Mouse (Mus musculus) forebrain, embryonic 16.5 days (tissue): Measurements from ENCODE around the gene Hcls1. TPM values are rescaled to one million over a fixed set of nuclear protein-coding genes. Genes with fewer than 3 reads are reported as not detected.

Source experiments
- ATAC-seq: fragments of 200-750 bp; cut with Nextera tagmentation; 2 replicates; pipeline ENCODE4 v1.8.0; 2017; ENCODE audit warnings: mild to moderate bottlenecking, moderate library complexity
- H3K27ac ChIP-seq: fragments of 300-500 bp; sonication (generic); 2 replicates; pipeline ENCODE4 v1.5.1; 2014; ENCODE audit warnings: low read length, control low read depth
- H3K27me3 ChIP-seq: fragments of 300-500 bp; sonication (generic); replicated peaks from 2 replicates; pipeline ENCODE4 v1.6.1; 2014; ENCODE audit warnings: low read length; ENCODE audit not compliant: control insufficient read depth, insufficient read depth
- H3K36me3 ChIP-seq: fragments of 300-500 bp; sonication (generic); 2 replicates; pipeline ENCODE4 v1.6.1; 2014; ENCODE audit not compliant: control insufficient read depth, insufficient read depth
- H3K4me1 ChIP-seq: fragments of 300-500 bp; sonication (generic); replicated peaks from 2 replicates; pipeline ENCODE4 v1.6.1; 2014; ENCODE audit warnings: low read length; ENCODE audit not compliant: control insufficient read depth, insufficient read depth
- H3K4me2 ChIP-seq: fragments of 300-500 bp; sonication (generic); 2 replicates; pipeline ENCODE4 v1.6.1; 2014; ENCODE audit warnings: mild to moderate bottlenecking, low read length, control low read depth
- H3K4me3 ChIP-seq: fragments of 300-500 bp; sonication (generic); replicated peaks from 2 replicates; pipeline ENCODE4 v1.5.1; 2014; ENCODE audit warnings: mild to moderate bottlenecking, low read length, control low read depth
- H3K9ac ChIP-seq: fragments of 300-500 bp; sonication (generic); replicated peaks from 2 replicates; pipeline ENCODE4 v1.6.1; 2014; ENCODE audit warnings: low read depth, low read length, control low read depth
- H3K9me3 ChIP-seq: fragments of 300-500 bp; sonication (generic); 2 replicates; pipeline ENCODE4 v1.6.1; 2016; ENCODE audit warnings: low read length; ENCODE audit not compliant: control insufficient read depth
- WGBS: fragments of 180-500 bp; shearing (Covaris S2); extraction: QIAGEN DNeasy Blood & Tissue Kit; methylation state at CpG from one replicate; pipeline ENCODE4 v1.1.7; 2014; 5-methylcytosine and 5-hydroxymethylcytosine counted together
- polyA plus RNA-seq: library from polyadenylated mRNA; unstranded; fragments of >200 nt; fragmentation: Nextera tagmentation; extraction: Ambion mirVana; gene quantifications from 2 replicates; pipeline ENCODE4 v1.2.1, GENCODE M21; 2015

Gene Hcls1
- polyA plus RNA-seq, 1 experiment from 2014 or later = 1.4 TPM

DNA sequence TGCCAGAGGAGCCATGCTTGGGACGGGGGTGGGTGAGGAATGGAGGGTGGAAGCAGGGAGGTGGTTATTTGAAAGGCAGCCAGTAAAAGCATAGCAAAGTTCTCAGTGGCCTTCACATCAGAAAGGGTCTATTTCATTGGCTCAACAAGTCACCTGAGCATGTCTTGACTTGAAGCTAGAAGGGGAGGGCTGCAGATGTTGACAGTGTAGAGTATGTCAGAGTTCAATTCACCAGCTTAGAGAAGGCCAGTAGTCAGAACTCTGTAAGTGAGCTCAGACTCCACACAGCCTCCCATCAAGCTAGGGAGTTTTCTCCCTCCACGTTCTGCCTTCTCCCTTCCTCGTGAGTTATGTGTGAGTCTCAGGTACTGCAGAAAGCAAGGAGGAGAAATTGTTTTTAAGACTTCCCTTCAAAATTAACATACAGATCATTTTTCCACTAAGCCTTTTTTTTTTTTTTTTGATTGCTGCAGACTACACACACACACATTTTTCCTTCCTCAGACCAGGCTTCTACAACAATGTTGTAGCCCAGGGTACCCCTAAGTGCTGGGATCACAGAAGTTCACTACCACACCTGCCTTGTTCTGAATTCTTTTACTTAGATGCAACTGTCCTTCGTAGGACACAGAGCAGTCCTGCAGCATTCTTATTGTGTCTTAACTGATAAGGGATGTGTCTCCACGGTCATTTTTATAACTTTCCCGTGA is 497 bp upstream of the Hcls1 start:
- ATAC-seq = no peak
- H3K4me3 ChIP-seq = no peak overlapping the region
- H3K9me3 ChIP-seq = no peaks in the 10 kb centered on the region
- no peak overlapping the region for H3K27ac ChIP-seq
- no peak overlapping the region for H3K9ac ChIP-seq
- no peak overlapping the region for H3K4me2 ChIP-seq
- no peaks in the 10 kb centered on the region for H3K4me1 ChIP-seq
- peaks cover 19% of the 10 kb centered on the region for H3K36me3 ChIP-seq
- WGBS = 79% methylated on average over 6 of the region's 6 CpGs
- H3K27me3 ChIP-seq = no peaks in the 10 kb centered on the region

DNA sequence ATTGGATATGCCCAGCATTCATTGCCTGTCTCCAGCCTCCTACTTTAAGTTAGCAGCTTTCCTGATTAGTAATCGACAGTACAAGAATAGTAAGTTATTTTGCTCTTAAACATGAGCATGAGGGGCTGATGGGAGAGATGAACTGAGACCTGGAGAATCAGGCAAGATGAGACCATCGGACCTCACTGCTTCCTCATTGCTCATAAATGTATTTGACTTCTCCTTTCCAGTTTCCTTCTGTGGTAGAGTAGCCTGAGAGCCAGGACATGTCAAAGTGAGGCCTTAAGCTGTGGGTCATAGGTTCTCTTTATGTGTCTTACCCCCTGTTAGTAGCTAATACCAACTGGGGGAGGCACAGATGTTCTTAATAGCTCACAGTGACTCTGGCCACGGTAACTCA is 1.0 kb downstream of the Hcls1 start:
- Histone ChIP-seq H3K27me3 (no peaks in the 10 kb centered on the region), H3K9me3 (no peaks in the 10 kb centered on the region), H3K27ac (no peak overlapping the region), H3K9ac (no peak overlapping the region), H3K36me3 (peaks cover 12% of the 10 kb centered on the region), H3K4me1 (no peaks in the 10 kb centered on the region), H3K4me2 (no peak overlapping the region), H3K4me3 (no peak overlapping the region)
- WGBS = 93% methylated on average over 3 of the region's 3 CpGs
- no peak for ATAC-seq

DNA sequence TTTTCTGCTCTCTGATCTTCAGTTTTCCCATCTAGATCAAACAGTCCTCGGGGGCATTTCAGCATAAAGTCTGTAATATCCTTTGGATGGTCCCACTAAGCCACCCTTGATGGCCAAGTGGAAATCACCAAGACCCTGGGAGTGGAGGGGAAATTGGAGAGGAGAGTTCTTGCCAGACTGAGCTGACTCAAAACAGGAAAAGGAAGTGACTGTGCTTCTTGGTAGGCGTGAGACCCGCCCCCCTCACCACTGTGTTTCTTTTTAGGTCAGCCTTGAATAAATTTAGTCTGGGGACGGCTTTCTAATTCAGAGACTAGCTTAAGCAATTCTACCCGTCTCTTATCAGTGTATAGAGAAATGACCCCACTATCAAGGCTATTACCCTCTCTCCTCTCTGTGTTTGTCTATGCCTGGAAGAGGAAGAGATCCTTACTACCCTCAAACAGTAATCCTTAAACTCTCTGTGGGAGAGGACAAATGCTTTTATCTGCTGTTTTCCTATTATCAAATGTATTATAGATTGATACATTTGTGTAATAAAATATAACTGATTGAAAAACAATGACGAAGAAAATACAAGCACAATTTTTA is 6.4 kb downstream of the Hcls1 start:
- Histone ChIP-seq H3K4me2 (no peak overlapping the region), H3K4me3 (no peak overlapping the region), H3K27ac (no peak overlapping the region), H3K9ac (no peak overlapping the region), H3K36me3 (no peaks in the 10 kb centered on the region), H3K27me3 (no peaks in the 10 kb centered on the region), H3K9me3 (no peaks in the 10 kb centered on the region), H3K4me1 (0 out of 2 replicates have a peak, but pooled peaks cover 6% of the 10 kb centered on the region)
- 76% methylated on average over 6 of the region's 6 CpGs for WGBS
- no peak for ATAC-seq

DNA sequence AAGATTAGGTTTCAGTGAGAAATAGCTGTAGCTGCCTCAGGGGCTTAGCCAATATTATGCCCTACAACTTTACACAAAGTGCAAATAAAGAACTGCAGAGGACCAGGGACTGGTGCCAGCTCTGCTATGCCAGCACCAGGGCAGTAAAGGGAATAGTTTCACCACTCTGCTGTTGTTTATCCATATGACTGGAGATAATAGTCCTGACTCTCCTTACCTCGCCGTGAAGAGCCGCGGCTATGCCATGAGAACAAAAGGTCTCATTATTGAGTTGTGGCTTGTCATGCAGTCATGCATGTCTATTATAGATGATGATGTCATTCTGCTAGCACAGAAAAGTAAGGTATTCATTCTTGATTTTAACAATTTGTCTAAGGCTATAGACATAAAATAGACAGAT is 7.1 kb downstream of the Hcls1 start:
- Histone ChIP-seq H3K9me3 (no peaks in the 10 kb centered on the region), H3K27me3 (no peaks in the 10 kb centered on the region), H3K9ac (no peak overlapping the region), H3K4me1 (0 out of 2 replicates have a peak, but pooled peaks cover 6% of the 10 kb centered on the region), H3K4me2 (no peak overlapping the region), H3K27ac (no peak overlapping the region), H3K4me3 (no peak overlapping the region), H3K36me3 (no peaks in the 10 kb centered on the region)
- ATAC-seq = no peak
- 24% methylated on average over 4 of the region's 4 CpGs for WGBS

DNA sequence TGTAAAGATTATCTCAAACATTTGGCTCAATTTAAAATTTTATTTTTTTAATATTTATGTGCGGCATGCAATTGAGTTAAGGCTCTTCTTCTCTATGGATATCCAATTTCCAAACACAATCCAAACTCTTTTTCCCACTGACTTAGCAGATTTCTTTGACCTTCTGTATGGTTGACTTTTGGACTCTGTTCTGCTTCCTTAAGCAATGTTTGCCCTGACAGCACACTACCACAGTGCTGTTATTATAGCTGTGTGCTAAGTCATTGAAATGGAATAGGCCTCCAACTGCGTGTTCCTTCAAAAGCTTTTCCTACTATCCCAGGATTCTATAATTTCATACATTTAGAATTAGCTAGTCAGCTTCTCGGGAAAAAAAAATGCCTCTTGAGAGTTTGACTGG is 8.8 kb downstream of the Hcls1 start:
- Histone ChIP-seq H3K9ac (no peak overlapping the region), H3K36me3 (no peaks in the 10 kb centered on the region), H3K4me2 (no peak overlapping the region), H3K4me1 (0 out of 2 replicates have a peak, but pooled peaks cover 6% of the 10 kb centered on the region), H3K27me3 (no peaks in the 10 kb centered on the region), H3K27ac (no peak overlapping the region), H3K4me3 (no peak overlapping the region), H3K9me3 (no peaks in the 10 kb centered on the region)
- 97% methylated on average over 3 of the region's 3 CpGs for WGBS
- no peak for ATAC-seq

DNA sequence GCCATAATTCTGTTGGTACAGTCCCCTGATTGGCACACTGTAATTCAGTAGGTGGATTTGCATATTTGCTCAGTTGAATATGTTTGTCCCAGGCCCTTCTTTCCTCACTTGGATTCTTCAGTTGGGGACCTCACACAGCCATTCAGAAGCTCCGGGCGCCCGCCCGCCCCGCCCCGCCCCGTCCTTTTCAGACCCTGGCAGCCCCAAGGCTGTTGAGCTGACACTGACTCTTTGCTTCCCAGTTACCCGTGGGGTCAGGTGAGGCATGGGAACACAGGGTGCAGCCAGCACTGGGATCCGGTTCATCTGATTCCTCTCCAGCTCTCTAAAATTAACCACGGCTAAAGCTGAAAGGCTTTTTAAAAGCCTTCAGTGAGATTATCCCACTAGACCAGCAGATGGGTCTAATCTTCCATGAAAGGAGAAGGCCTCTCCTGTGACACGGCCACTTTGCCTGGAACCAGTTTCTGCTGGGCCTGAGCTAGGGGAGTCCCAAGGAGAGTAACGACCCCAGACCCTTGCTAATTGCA is 10.2 kb downstream of the Hcls1 start:
- Histone ChIP-seq H3K9me3 (no peaks in the 10 kb centered on the region), H3K27me3 (no peaks in the 10 kb centered on the region), H3K9ac (no peak overlapping the region), H3K4me1 (0 out of 2 replicates have a peak, but pooled peaks cover 6% of the 10 kb centered on the region), H3K36me3 (no peaks in the 10 kb centered on the region), H3K27ac (no peak overlapping the region), H3K4me3 (no peak overlapping the region), H3K4me2 (no peak overlapping the region)
- WGBS = 3% methylated on average over 11 of the region's 12 CpGs
- peak; percentile 58 for ATAC-seq

DNA sequence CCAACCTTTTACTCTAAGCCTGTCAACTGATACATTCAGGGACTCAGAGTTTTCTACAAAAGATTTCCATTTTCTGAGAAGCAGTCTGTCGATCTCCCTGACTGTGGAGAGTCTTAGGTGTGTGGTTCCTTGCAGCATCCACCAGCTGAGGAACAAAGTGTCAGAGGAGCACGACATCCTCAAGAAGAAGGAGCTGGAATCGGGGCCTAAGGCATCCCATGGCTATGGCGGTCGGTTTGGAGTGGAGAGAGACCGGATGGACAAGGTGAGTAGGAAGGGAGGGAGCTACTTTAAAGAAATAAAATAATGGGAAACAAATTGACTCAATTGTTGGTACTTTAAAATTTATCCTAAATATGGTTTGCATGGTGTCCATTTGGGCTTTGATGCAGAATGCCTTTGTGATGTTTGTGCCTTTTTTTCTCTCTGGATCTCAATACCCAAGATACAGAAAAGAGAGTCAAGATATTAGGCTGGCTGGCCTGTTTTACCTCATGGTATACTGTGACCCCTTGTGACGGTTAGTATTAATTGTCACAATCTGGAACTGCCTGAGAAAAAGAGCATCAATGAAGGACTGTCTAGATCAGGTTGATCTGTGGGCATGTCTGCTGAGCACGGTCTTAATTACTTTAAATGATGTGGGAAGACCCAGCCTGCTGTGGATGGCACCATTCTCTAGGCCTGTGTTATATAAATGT is 11.8 kb downstream of the Hcls1 start:
- H3K27ac ChIP-seq = no peak overlapping the region
- H3K36me3 ChIP-seq = no peaks in the 10 kb centered on the region
- H3K4me1 ChIP-seq = 0 out of 2 replicates have a peak, but pooled peaks cover 6% of the 10 kb centered on the region
- no peak overlapping the region for H3K4me2 ChIP-seq
- WGBS = 84% methylated on average over 8 of the region's 8 CpGs
- H3K9me3 ChIP-seq = no peaks in the 10 kb centered on the region
- no peaks in the 10 kb centered on the region for H3K27me3 ChIP-seq
- no peak overlapping the region for H3K9ac ChIP-seq
- no peak overlapping the region for H3K4me3 ChIP-seq
- ATAC-seq = no peak

DNA sequence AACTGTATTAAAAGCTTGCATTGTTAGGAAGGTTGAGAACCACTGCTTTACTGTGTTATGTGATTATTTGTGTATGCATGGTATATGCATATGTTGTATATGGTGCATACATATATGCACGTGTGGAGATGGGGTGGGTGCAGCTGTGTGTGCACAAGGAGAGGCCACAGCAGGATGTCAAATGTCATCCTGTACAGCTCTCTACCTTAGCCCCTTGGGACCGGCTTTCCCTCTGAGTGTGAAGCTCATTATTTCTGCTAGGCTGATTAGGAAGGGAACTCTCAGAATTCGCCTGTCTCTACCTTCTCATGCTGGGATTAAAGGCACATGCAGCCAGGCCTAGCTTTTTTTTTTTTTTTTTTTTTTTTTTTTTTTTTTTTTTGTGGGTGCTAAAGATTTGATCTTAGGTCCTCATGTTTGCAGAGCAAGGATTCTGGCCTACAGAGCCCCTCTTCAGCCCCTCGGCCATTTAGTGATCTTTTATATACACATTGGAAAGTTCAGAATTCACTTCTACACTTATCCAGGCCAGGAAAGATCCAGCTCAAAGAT is 12.9 kb downstream of the Hcls1 start:
- ATAC-seq = no peak
- WGBS = 48% methylated on average over 4 of the region's 4 CpGs

More for the DNA sequence above, 12.9 kb downstream of the Hcls1 start:
- Histone ChIP-seq H3K27ac (no peak overlapping the region), H3K9ac (no peak overlapping the region), H3K9me3 (no peaks in the 10 kb centered on the region), H3K4me3 (no peak overlapping the region), H3K36me3 (no peaks in the 10 kb centered on the region), H3K4me2 (no peak overlapping the region), H3K4me1 (0 out of 2 replicates have a peak, but pooled peaks cover 2% of the 10 kb centered on the region), H3K27me3 (no peaks in the 10 kb centered on the region)
